Mouse (Mus musculus) forebrain, embryonic 13.5 days (tissue): ENCODE measurements at regions not wholly inside any gene's neighbourhood (a gene's known extent, or its start where the extent isn't known, plus 50 kb on each side); places are given as distances from the start of the nearest gene placed in this dataset.

Experiments
- ATAC-seq: fragments of 200-750 bp; cut with Nextera tagmentation; 2 replicates; pipeline ENCODE4 v1.8.0; 2017
- H3K27ac ChIP-seq: fragments of 300-500 bp; sonication (generic); 2 replicates; pipeline ENCODE4 v1.5.1; 2015; ENCODE audit warnings: inconsistent platforms, mild to moderate bottlenecking, moderate library complexity
- H3K27me3 ChIP-seq: fragments of 300-500 bp; sonication (generic); 2 replicates; pipeline ENCODE4 v1.6.1; 2015; ENCODE audit warnings: mild to moderate bottlenecking, inconsistent platforms
- H3K36me3 ChIP-seq: fragments of 300-500 bp; sonication (generic); 2 replicates; pipeline ENCODE4 v1.6.1; 2015; ENCODE audit warnings: mild to moderate bottlenecking, inconsistent platforms; ENCODE audit not compliant: poor library complexity, severe bottlenecking
- H3K4me1 ChIP-seq: fragments of 300-500 bp; sonication (generic); 2 replicates; pipeline ENCODE4 v1.6.1; 2015; ENCODE audit warnings: inconsistent platforms
- H3K4me2 ChIP-seq: fragments of 300-500 bp; sonication (generic); 2 replicates; pipeline ENCODE4 v1.6.1; 2015; ENCODE audit warnings: inconsistent platforms, mild to moderate bottlenecking, moderate library complexity
- H3K4me3 ChIP-seq: fragments of 300-500 bp; sonication (generic); 2 replicates; pipeline ENCODE4 v1.5.1; 2015; ENCODE audit warnings: mild to moderate bottlenecking, inconsistent platforms
- H3K9ac ChIP-seq: fragments of 300-500 bp; sonication (generic); 2 replicates; pipeline ENCODE4 v1.6.1; 2015; ENCODE audit warnings: mild to moderate bottlenecking, inconsistent platforms
- H3K9me3 ChIP-seq: fragments of 300-500 bp; sonication (generic); replicated peaks from 2 replicates; pipeline ENCODE4 v1.6.1; 2016; ENCODE audit warnings: inconsistent platforms
- WGBS: fragments of 180-500 bp; shearing (Covaris S2); methylation state at CpG from one replicate; pipeline ENCODE4 v1.1.7; 2015; 5-methylcytosine and 5-hydroxymethylcytosine counted together

GRCm38 (mm10) chr8:77872771-77873170, 148.5 kb upstream of the Ednra start:
- H3K4me3 ChIP-seq = no peak overlapping the region
- no peak overlapping the region for H3K27ac ChIP-seq
- no peaks in the 10 kb centered on the region for H3K27me3 ChIP-seq
- no peaks in the 10 kb centered on the region for H3K9me3 ChIP-seq
- no peak overlapping the region for H3K9ac ChIP-seq
- no peak for ATAC-seq
- 84% methylated on average over 1 of the region's 1 CpGs for WGBS
- no peak overlapping the region for H3K4me2 ChIP-seq
- no peaks in the 10 kb centered on the region for H3K36me3 ChIP-seq
- no peaks in the 10 kb centered on the region for H3K4me1 ChIP-seq

GRCm38 (mm10) chr8:77919776-77920175, 195.5 kb upstream of the Ednra start:
- H3K27me3 ChIP-seq = no peaks in the 10 kb centered on the region
- H3K36me3 ChIP-seq = no peaks in the 10 kb centered on the region
- no peak overlapping the region for H3K4me3 ChIP-seq
- H3K4me2 ChIP-seq = no peak overlapping the region
- no peaks in the 10 kb centered on the region for H3K9me3 ChIP-seq
- H3K9ac ChIP-seq = no peak overlapping the region
- no peaks in the 10 kb centered on the region for H3K4me1 ChIP-seq
- ATAC-seq = no peak
- 87% methylated on average over 3 of the region's 3 CpGs for WGBS
- no peak overlapping the region for H3K27ac ChIP-seq

GRCm38 (mm10) chr8:77921868-77922267, 197.6 kb upstream of the Ednra start:
- H3K4me2 ChIP-seq = no peak overlapping the region
- no peaks in the 10 kb centered on the region for H3K4me1 ChIP-seq
- no peak overlapping the region for H3K9ac ChIP-seq
- H3K27ac ChIP-seq = no peak overlapping the region
- no peaks in the 10 kb centered on the region for H3K27me3 ChIP-seq
- no peak for ATAC-seq
- 76% methylated on average over 4 of the region's 4 CpGs for WGBS
- H3K36me3 ChIP-seq = no peaks in the 10 kb centered on the region
- no peak overlapping the region for H3K4me3 ChIP-seq
- no peaks in the 10 kb centered on the region for H3K9me3 ChIP-seq

DNA sequence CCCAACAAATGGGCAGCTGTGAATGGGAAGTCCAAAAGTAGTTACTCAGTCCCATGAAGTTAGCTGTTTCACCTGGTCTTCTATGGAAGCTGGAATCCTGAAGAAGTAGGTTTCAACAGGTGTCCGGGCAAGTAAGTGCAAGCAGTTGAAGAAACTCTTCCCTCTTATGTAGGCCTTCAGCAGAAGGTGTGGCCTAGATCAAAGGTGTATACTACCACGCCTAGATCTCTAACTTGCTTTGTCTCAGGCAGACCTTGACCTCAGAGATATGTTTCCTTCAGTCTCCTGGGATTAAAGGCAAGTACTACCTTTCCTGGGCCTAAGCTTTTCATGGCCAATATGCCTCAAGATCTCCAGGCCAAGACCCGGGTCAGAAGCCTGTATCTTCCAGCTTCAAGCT, 223.4 kb upstream of the Ednra start:
- 91% methylated on average over 3 of the region's 3 CpGs for WGBS
- no peaks in the 10 kb centered on the region for H3K36me3 ChIP-seq
- H3K27me3 ChIP-seq = no peaks in the 10 kb centered on the region
- H3K27ac ChIP-seq = no peak overlapping the region
- no peak for ATAC-seq
- no peak overlapping the region for H3K4me2 ChIP-seq
- no peaks in the 10 kb centered on the region for H3K9me3 ChIP-seq
- no peak overlapping the region for H3K4me3 ChIP-seq
- H3K4me1 ChIP-seq = no peaks in the 10 kb centered on the region
- no peak overlapping the region for H3K9ac ChIP-seq

DNA sequence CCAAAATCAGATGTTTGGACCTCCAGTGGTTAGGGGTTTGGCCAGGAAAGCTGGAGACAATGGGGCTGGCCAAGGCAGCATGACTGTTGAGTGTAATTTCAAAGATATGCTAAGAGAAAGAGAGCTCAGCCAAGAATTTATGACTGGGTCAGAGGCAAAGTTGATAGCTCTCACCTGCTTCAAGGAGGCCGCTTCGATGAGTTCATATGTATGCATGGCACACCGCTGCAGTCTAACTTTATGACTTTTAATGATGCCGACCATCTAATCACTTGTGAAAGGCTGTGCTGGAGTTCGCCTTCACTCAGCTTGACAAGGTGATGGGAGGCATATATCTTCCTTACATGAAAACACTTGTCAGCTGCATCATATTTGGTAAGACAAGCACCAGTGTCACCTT, 225.4 kb upstream of the Ednra start:
- no peaks in the 10 kb centered on the region for H3K4me1 ChIP-seq
- H3K4me2 ChIP-seq = no peak overlapping the region
- no peak for ATAC-seq
- no peak overlapping the region for H3K27ac ChIP-seq
- no peaks in the 10 kb centered on the region for H3K27me3 ChIP-seq
- no peaks in the 10 kb centered on the region for H3K9me3 ChIP-seq
- H3K4me3 ChIP-seq = no peak overlapping the region
- 97% methylated on average over 5 of the region's 5 CpGs for WGBS
- H3K9ac ChIP-seq = no peak overlapping the region
- no peaks in the 10 kb centered on the region for H3K36me3 ChIP-seq

DNA sequence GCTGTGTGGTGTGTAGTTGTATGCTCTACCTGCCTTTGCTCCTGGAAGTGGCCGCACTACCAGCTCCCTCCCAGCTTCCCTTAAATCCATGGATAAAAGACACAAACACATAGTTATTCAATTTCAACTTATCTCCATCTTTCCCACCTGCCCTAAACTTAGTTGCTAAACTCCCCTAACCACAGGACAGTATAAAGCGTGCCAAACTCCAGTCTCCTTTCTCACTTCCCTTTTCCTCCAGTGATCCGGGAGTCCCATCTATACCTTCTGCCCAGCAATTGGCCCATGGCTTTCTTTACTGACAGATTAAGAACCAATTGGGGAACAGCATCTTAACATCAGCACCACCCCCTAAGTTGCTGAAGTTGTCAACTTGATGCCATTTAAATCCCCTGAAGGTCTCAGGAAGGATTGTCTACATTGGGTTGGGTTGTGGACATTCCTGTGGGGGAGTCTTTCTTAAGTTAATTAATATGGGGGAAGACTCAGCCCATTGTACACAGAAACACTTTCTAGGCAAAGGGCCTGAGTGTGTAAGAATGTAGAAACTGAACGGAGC, 234.6 kb upstream of the Ednra start:
- no peak overlapping the region for H3K4me3 ChIP-seq
- no peak overlapping the region for H3K27ac ChIP-seq
- H3K9ac ChIP-seq = no peak overlapping the region
- H3K36me3 ChIP-seq = no peaks in the 10 kb centered on the region
- no peaks in the 10 kb centered on the region for H3K4me1 ChIP-seq
- no peaks in the 10 kb centered on the region for H3K27me3 ChIP-seq
- H3K4me2 ChIP-seq = no peak overlapping the region
- H3K9me3 ChIP-seq = no peaks in the 10 kb centered on the region
- WGBS = 85% methylated on average over 4 of the region's 4 CpGs
- no peak for ATAC-seq

- Histone ChIP-seq H3K27ac (no peak overlapping the region), H3K27me3 (no peaks in the 10 kb centered on the region), H3K9me3 (no peaks in the 10 kb centered on the region), H3K4me3 (no peak overlapping the region), H3K9ac (no peak overlapping the region), H3K36me3 (no peaks in the 10 kb centered on the region), H3K4me2 (no peak overlapping the region), H3K4me1 (no peaks in the 10 kb centered on the region)
- WGBS = 62% methylated on average over 3 of the region's 3 CpGs
- no peak for ATAC-seq
Measured at GRCm38 (mm10) chr8:77963102-77963698, 238.9 kb upstream of the Ednra start.

DNA sequence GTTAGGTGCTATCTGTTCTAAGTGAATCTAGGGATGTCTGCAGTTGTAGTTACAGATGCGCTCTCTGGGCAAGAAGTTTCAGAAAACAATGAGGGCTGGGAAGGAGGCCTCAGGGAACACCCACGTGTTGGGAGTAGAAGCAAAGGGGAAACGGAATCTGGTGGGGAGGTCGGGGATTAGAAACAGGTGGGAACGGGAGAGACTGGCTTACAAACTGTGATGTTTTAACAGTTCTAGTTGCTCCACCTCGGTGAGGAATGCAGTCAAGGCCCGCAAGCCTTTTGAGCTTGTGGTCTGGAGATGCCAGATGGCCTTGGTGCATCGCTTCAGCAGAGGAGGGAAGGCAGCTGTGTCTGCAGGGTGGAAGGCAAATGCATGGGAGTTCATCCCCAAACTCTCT, 242.7 kb upstream of the Ttc29 start:
- no peak for ATAC-seq
- H3K27me3 ChIP-seq = no peaks in the 10 kb centered on the region
- no peak overlapping the region for H3K27ac ChIP-seq
- H3K4me2 ChIP-seq = no peak overlapping the region
- 71% methylated on average over 8 of the region's 8 CpGs for WGBS
- H3K9me3 ChIP-seq = no peaks in the 10 kb centered on the region
- no peak overlapping the region for H3K4me3 ChIP-seq
- no peak overlapping the region for H3K9ac ChIP-seq
- no peaks in the 10 kb centered on the region for H3K4me1 ChIP-seq
- H3K36me3 ChIP-seq = no peaks in the 10 kb centered on the region

DNA sequence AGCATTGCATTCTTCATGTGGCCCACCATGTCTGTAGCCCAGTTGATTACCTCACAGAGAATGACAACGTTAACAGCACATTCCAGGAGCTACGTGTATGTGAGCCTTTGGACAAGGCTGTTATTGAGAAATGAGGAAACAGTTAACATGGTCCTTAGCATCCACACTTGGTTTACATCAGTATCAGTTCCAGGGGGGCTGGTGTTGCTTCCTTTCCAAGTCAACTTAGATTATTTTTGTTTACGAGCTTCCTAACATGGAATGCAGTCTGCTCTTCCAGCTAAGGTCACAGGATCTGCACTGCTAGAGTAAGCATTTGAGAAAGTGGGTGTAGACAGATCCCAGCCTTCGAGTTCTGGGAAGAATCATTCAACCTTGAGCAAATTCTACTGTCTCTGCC, 239.4 kb upstream of the Ttc29 start:
- H3K4me2 ChIP-seq = no peak overlapping the region
- H3K36me3 ChIP-seq = no peaks in the 10 kb centered on the region
- no peaks in the 10 kb centered on the region for H3K27me3 ChIP-seq
- H3K9me3 ChIP-seq = no peaks in the 10 kb centered on the region
- WGBS = 79% methylated on average over 4 of the region's 4 CpGs
- H3K4me1 ChIP-seq = no peaks in the 10 kb centered on the region
- H3K27ac ChIP-seq = no peak overlapping the region
- no peak overlapping the region for H3K4me3 ChIP-seq
- H3K9ac ChIP-seq = no peak overlapping the region
- no peak for ATAC-seq

DNA sequence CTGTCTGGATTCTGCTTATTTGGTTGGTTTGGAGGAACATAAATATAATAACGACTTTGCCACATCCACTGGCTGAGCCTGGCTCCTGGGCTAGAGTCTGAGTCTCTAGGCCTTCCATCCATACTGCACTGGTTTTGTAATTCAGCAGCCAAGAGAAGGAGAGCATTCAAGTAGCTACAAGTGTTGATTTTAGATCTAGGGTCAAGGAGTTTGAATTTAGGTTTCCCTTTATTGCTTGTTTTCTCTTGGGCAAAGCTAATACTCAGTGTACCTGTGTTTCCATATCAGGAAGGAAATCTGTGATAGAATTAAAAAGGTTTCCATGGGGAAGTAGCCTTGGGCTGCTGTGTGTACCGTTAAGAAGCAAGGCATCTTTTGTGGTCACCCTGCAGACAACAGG, 234.0 kb upstream of the Ttc29 start:
- no peak for ATAC-seq
- 54% methylated on average over 2 of the region's 2 CpGs for WGBS
- Histone ChIP-seq H3K4me2 (no peak overlapping the region), H3K36me3 (no peaks in the 10 kb centered on the region), H3K27me3 (no peaks in the 10 kb centered on the region), H3K4me3 (no peak overlapping the region), H3K4me1 (no peaks in the 10 kb centered on the region), H3K27ac (no peak overlapping the region), H3K9ac (no peak overlapping the region), H3K9me3 (no peaks in the 10 kb centered on the region)

GRCm38 (mm10) chr8:77980701-77981100, 232.4 kb upstream of the Ttc29 start:
- H3K9ac ChIP-seq = no peak overlapping the region
- H3K4me1 ChIP-seq = no peaks in the 10 kb centered on the region
- H3K36me3 ChIP-seq = no peaks in the 10 kb centered on the region
- no peaks in the 10 kb centered on the region for H3K27me3 ChIP-seq
- 92% methylated on average over 3 of the region's 3 CpGs for WGBS
- no peak for ATAC-seq
- H3K4me2 ChIP-seq = no peak overlapping the region
- H3K4me3 ChIP-seq = no peak overlapping the region
- no peak overlapping the region for H3K27ac ChIP-seq
- no peaks in the 10 kb centered on the region for H3K9me3 ChIP-seq

DNA sequence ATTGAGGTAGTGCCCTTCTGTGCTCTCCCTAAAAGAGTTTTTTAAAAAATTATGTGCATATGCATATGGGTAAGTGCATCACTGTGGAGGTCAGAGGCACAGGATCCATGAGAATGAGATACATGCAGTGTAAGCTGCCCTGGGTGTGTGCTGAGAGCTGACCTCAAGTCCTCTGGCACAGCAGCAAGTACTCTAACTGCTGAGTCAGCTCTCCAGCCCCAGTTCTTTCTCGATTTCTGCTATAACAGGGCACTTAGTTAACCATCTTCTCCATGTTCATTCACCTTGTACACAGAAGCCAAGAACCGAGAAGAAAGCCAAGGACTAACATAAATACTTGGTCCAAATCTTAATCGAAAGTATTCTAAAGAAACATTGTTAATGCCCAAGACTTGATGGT, 231.1 kb upstream of the Ttc29 start:
- ATAC-seq = no peak
- H3K9me3 ChIP-seq = no peaks in the 10 kb centered on the region
- no peak overlapping the region for H3K9ac ChIP-seq
- H3K36me3 ChIP-seq = no peaks in the 10 kb centered on the region
- 90% methylated on average over 3 of the region's 3 CpGs for WGBS
- no peak overlapping the region for H3K4me3 ChIP-seq
- H3K27ac ChIP-seq = no peak overlapping the region
- no peak overlapping the region for H3K4me2 ChIP-seq
- no peaks in the 10 kb centered on the region for H3K27me3 ChIP-seq
- no peaks in the 10 kb centered on the region for H3K4me1 ChIP-seq

- WGBS = 39% methylated on average over 3 of the region's 3 CpGs
- no peaks in the 10 kb centered on the region for H3K9me3 ChIP-seq
- no peak overlapping the region for H3K27ac ChIP-seq
- no peaks in the 10 kb centered on the region for H3K4me1 ChIP-seq
- H3K4me3 ChIP-seq = no peak overlapping the region
- H3K36me3 ChIP-seq = no peaks in the 10 kb centered on the region
- H3K9ac ChIP-seq = no peak overlapping the region
- ATAC-seq = no peak
- H3K27me3 ChIP-seq = no peaks in the 10 kb centered on the region
- no peak overlapping the region for H3K4me2 ChIP-seq
Measured at GRCm38 (mm10) chr8:77983476-77983875, 229.6 kb upstream of the Ttc29 start.
